Mouse (Mus musculus): ENCODE measurements around the gene Hsd3b1. TPM values are rescaled to one million over a fixed set of nuclear protein-coding genes. Genes with fewer than 3 reads are reported as not detected.

Gene Hsd3b1
- polyA plus RNA-seq, 1 experiment from 2014 or later, result 0.54 TPM

Other genes with a start within 250 kb of the Hsd3b1 start
- gene Hsd3b5, start 229.5 kb downstream of the Hsd3b1 start, polyA plus RNA-seq (2016; fragmentation: Nextera tagmentation; extraction: Ambion mirVana), result not detected in 2 replicates
- not detected in 2 replicates for gene Hsd3b2, start 135.3 kb downstream of the Hsd3b1 start, polyA plus RNA-seq (2016; fragmentation: Nextera tagmentation; extraction: Ambion mirVana)
- gene Hsd3b3, start 96.7 kb downstream of the Hsd3b1 start, polyA plus RNA-seq (2016; fragmentation: Nextera tagmentation; extraction: Ambion mirVana), result 0.03 TPM in 1 of 2 replicates, not detected in the other
- 33.3 and 35.1 TPM in 2 replicates for gene Hsd3b6, start 45.4 kb downstream of the Hsd3b1 start, polyA plus RNA-seq (2016; fragmentation: Nextera tagmentation; extraction: Ambion mirVana)
- 0.15 TPM in 1 of 2 replicates, not detected in the other for gene Hao2, start 33.4 kb upstream of the Hsd3b1 start, polyA plus RNA-seq (2016; fragmentation: Nextera tagmentation; extraction: Ambion mirVana)

Measured in embryonic facial prominence, embryonic 12.5 days (tissue).